Mouse (Mus musculus) lung, adult 2 months (tissue): ENCODE results near the gene Cops6.

Source experiments
- CTCF ChIP-seq: fragments of 200-500 bp; IDR thresholded peaks from 2 replicates; pipeline ENCODE4 v1.5.1; 2011; ENCODE audit warnings: mild to moderate bottlenecking, low read length, control low read depth; ENCODE audit not compliant: insufficient read depth
- POLR2A ChIP-seq: fragments of 200-500 bp; IDR thresholded peaks from 2 replicates; pipeline ENCODE4 v1.6.1; 2011; ENCODE audit warnings: low read depth, mild to moderate bottlenecking, control low read depth, low read length, borderline replicate concordance; ENCODE audit errors: extremely low read depth

DNA sequence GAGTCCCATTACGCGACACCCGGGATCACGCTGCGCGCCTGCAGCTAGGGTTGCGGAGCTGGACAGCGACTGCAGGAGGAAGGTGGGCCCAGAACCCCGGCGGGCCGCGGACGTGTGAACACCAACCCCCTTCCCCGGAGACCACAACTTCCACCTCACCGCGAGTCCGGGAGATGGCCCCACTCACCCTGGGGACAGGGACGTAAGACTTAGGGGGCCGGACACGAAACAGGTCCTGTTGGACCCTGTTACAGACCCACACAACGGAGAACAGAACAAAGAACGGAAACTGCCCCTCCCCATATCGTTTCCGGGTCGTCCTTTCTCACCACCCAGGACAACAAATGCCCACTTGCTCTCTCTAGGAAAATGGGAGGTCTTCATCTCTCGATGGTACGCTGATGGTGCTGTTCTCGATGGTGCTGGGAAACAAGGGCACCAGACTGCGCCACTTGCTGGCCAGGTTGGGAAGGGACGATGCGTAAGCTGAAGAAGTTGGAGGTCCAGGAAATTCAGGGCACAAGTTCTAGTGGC, 5.4 kb upstream of the Cops6 start, which contains the start of gene Zfp113:
- TF ChIP-seq POLR2A = peak; percentile 89
- TF ChIP-seq CTCF = peak; percentile 97
